Mouse (Mus musculus): ENCODE results near the gene Tram2.

DNA sequence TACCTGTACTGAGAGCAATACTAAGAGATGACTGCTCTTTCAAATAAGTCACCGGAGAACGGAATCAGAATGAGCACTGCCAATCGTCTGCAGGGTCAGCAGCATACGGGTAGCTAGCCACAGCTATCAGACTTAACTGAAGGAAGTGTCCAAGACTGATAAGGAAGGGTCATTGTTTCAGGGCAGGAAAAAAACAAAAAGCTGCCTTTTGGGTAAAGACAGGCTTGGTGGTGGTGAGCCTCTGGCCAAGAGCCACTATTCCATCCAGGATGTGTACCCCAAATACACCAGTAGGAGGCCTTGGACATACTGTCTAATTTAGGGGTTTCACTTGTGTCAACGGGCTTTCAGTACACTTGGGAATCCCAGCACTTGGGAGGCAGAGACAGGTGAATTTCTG, 84.7 kb downstream of the Tram2 start:
- TF ChIP-seq CTCF (IDR thresholded peaks at IDR 0.05; ENCODE audit: low read depth) (no peak), EP300 (IDR thresholded peaks at IDR 0.05; ENCODE audit: low read depth) (no peak)
